Mouse (Mus musculus) MEL (cell line): ENCODE measurements around the gene Arhgap44. TPM values are rescaled to one million over a fixed set of nuclear protein-coding genes. Genes with fewer than 3 reads are reported as not detected.

Source experiments
- DNase-seq: peaks from one replicate; pipeline ENCODE4 v3.0.0; 2011; ENCODE audit warnings: low read depth, low spot score
- H3K27ac ChIP-seq: 2 replicates; pipeline ENCODE4 v1.5.1; 2012; ENCODE audit warnings: low read depth, mild to moderate bottlenecking, control low read depth, low read length, moderate library complexity; ENCODE audit not compliant: control insufficient read depth
- H3K27me3 ChIP-seq, 2 experiments: fragments of 150-350 bp in 1 of 2; sonication (generic) in 1 of 2; 2 replicates each; pipeline ENCODE4 v1.6.1; 2012; ENCODE audit warnings: low read length in 2 of 2, mild to moderate bottlenecking in 2 of 2, improper control_type of control experiment in 1 of 2, moderate library complexity in 1 of 2; ENCODE audit not compliant: insufficient read depth in 2 of 2, control insufficient read depth in 1 of 2
- H3K36me3 ChIP-seq, 2 experiments: 2 replicates each; pipeline ENCODE4 v1.6.1; 2012 to 2014; ENCODE audit warnings: low read length in 2 of 2, improper control_type of control experiment in 1 of 2, inconsistent platforms in 1 of 2, mild to moderate bottlenecking in 1 of 2; ENCODE audit not compliant: insufficient read depth in 2 of 2, control insufficient read depth in 1 of 2
- H3K4me1 ChIP-seq, 2 experiments: fragments of 150-350 bp in 1 of 2; sonication (generic) in 1 of 2; 2 replicates each; pipeline ENCODE4 v1.6.1; 2012; ENCODE audit warnings: low read length in 2 of 2, improper control_type of control experiment in 1 of 2, mild to moderate bottlenecking in 1 of 2; ENCODE audit not compliant: insufficient read depth in 2 of 2, control insufficient read depth in 1 of 2
- H3K4me3 ChIP-seq, 2 experiments: fragments of 150-350 bp in 1 of 2; sonication (generic) in 1 of 2; 2 replicates each; pipeline ENCODE4 v1.5.1; 2012; ENCODE audit warnings: low read depth in 2 of 2, low read length in 2 of 2, mild to moderate bottlenecking in 2 of 2, moderate library complexity in 2 of 2, control low read depth in 1 of 2, improper control_type of control experiment in 1 of 2; ENCODE audit not compliant: control insufficient read depth in 1 of 2, insufficient read depth in 1 of 2
- H3K79me2 ChIP-seq: 2 replicates; pipeline ENCODE4 v1.6.1; 2012; ENCODE audit warnings: mild to moderate bottlenecking, low read length, moderate library complexity; ENCODE audit not compliant: control insufficient read depth, poor library complexity, insufficient read depth
- H3K9ac ChIP-seq: 2 replicates; pipeline ENCODE4 v1.6.1; 2012; ENCODE audit warnings: low read depth, mild to moderate bottlenecking, control low read depth, low read length, moderate library complexity; ENCODE audit not compliant: control insufficient read depth, poor library complexity, severe bottlenecking
- H3K9me3 ChIP-seq: fragments of 150-350 bp; sonication (generic); replicated peaks from 2 replicates; pipeline ENCODE4 v1.6.1; 2012; ENCODE audit warnings: mild to moderate bottlenecking, low read length, improper control_type of control experiment, moderate library complexity; ENCODE audit not compliant: insufficient read depth
- CHD2 ChIP-seq: IDR thresholded peaks from 2 replicates; pipeline ENCODE4 v1.6.1; 2011; ENCODE audit warnings: low read length, improper control_type of control experiment
- CTCF ChIP-seq, 3 experiments: IDR thresholded peaks in 2 of 3; conservative IDR thresholded peaks in 1 of 3; 2 replicates each; pipeline ENCODE4 v1.5.1; 2011 to 2012; ENCODE audit warnings: low read length in 3 of 3, low read depth in 2 of 3, mild to moderate bottlenecking in 2 of 3, improper control_type of control experiment in 1 of 3, inconsistent platforms in 1 of 3, mixed read lengths in 1 of 3, moderate library complexity in 1 of 3; ENCODE audit not compliant: control insufficient read depth in 1 of 3, insufficient read depth in 1 of 3, poor library complexity in 1 of 3, severe bottlenecking in 1 of 3
- E2F4 ChIP-seq: IDR thresholded peaks from 2 replicates; pipeline ENCODE4 v1.6.1; 2011; ENCODE audit warnings: low read depth, low read length, improper control_type of control experiment, borderline replicate concordance
- EP300 ChIP-seq, 2 experiments: IDR thresholded peaks; 2 replicates each; pipeline ENCODE4 v1.6.1; 2011; ENCODE audit warnings: improper control_type of control experiment in 2 of 2, low read length in 2 of 2, low read depth in 1 of 2, mild to moderate bottlenecking in 1 of 2
- ETS1 ChIP-seq: IDR thresholded peaks from 2 replicates; pipeline ENCODE4 v1.6.1; 2012; ENCODE audit warnings: low read depth, mild to moderate bottlenecking, inconsistent platforms, low read length, improper control_type of control experiment, moderate library complexity
- JUND ChIP-seq: IDR thresholded peaks from 2 replicates; pipeline ENCODE4 v1.6.1; 2011; ENCODE audit warnings: low read depth, mild to moderate bottlenecking, improper control_type of control experiment, low read length
- KAT2A ChIP-seq: conservative IDR thresholded peaks from 2 replicates; pipeline ENCODE4 v1.6.1; 2012; ENCODE audit warnings: low read depth, low read length, improper control_type of control experiment, inconsistent platforms
- MAFK ChIP-seq: IDR thresholded peaks from 2 replicates; pipeline ENCODE4 v1.6.1; 2011; ENCODE audit warnings: low read depth, mild to moderate bottlenecking, low read length, improper control_type of control experiment, borderline replicate concordance
- MAX ChIP-seq: IDR thresholded peaks from 2 replicates; pipeline ENCODE4 v1.6.1; 2011; ENCODE audit warnings: low read length, improper control_type of control experiment
- MEF2A ChIP-seq: IDR thresholded peaks from 2 replicates; pipeline ENCODE4 v1.6.1; 2014; ENCODE audit warnings: low read depth, mild to moderate bottlenecking, inconsistent platforms, low read length, improper control_type of control experiment; ENCODE audit not compliant: poor library complexity, insufficient replicate concordance, severe bottlenecking; ENCODE audit errors: extremely low read depth
- MYB ChIP-seq: IDR thresholded peaks from 2 replicates; pipeline ENCODE4 v1.6.1; 2011; ENCODE audit warnings: mild to moderate bottlenecking, low read depth, low read length, improper control_type of control experiment
- MYC ChIP-seq: IDR thresholded peaks from 2 replicates; pipeline ENCODE4 v1.6.1; 2011; ENCODE audit warnings: low read depth, mild to moderate bottlenecking, low read length, improper control_type of control experiment, moderate library complexity
- NELFE ChIP-seq: IDR thresholded peaks from 2 replicates; pipeline ENCODE4 v1.6.1; 2011; ENCODE audit warnings: low read depth, low read length, improper control_type of control experiment
- POLR2A ChIP-seq, 2 experiments: IDR thresholded peaks; 2 replicates each; pipeline ENCODE4 v1.6.1; 2011 to 2012; ENCODE audit warnings: low read length in 2 of 2, mild to moderate bottlenecking in 2 of 2, control low read depth in 1 of 2, improper control_type of control experiment in 1 of 2, low read depth in 1 of 2, moderate library complexity in 1 of 2; ENCODE audit not compliant: control insufficient read depth in 1 of 2, insufficient read depth in 1 of 2, poor library complexity in 1 of 2
- RCOR1 ChIP-seq: IDR thresholded peaks from 2 replicates; pipeline ENCODE4 v1.6.1; 2012; ENCODE audit warnings: low read depth, mild to moderate bottlenecking, inconsistent platforms, low read length, improper control_type of control experiment
- SIN3A ChIP-seq: IDR thresholded peaks from 2 replicates; pipeline ENCODE4 v1.6.1; 2012; ENCODE audit warnings: low read length, improper control_type of control experiment, inconsistent platforms
- TBP ChIP-seq: IDR thresholded peaks from 2 replicates; pipeline ENCODE4 v1.8.0; 2011; ENCODE audit warnings: low read depth, low read length, improper control_type of control experiment
- TCF12 ChIP-seq: IDR thresholded peaks from 2 replicates; pipeline ENCODE4 v1.6.1; 2014; ENCODE audit warnings: low read depth, mild to moderate bottlenecking, inconsistent platforms, low read length, improper control_type of control experiment, moderate library complexity
- UBTF ChIP-seq: IDR thresholded peaks from 2 replicates; pipeline ENCODE4 v1.6.1; 2012; ENCODE audit warnings: low read depth, mild to moderate bottlenecking, inconsistent platforms, low read length, improper control_type of control experiment, moderate library complexity, borderline replicate concordance; ENCODE audit not compliant: insufficient read depth
- USF1 ChIP-seq: IDR thresholded peaks from 2 replicates; pipeline ENCODE4 v1.6.1; 2014; ENCODE audit warnings: low read depth, mild to moderate bottlenecking, inconsistent platforms, low read length, improper control_type of control experiment, moderate library complexity
- ZC3H11A ChIP-seq: IDR thresholded peaks from 2 replicates; pipeline ENCODE4 v1.6.1; 2012; ENCODE audit warnings: low read depth, mild to moderate bottlenecking, inconsistent platforms, low read length, improper control_type of control experiment
- ZMIZ1 ChIP-seq: IDR thresholded peaks from 2 replicates; pipeline ENCODE4 v1.6.1; 2012; ENCODE audit warnings: low read depth, mild to moderate bottlenecking, inconsistent platforms, low read length, improper control_type of control experiment, moderate library complexity
- ZNF384 ChIP-seq: IDR thresholded peaks from 2 replicates; pipeline ENCODE4 v1.6.1; 2012; ENCODE audit warnings: low read depth, mild to moderate bottlenecking, inconsistent platforms, low read length, improper control_type of control experiment
- polyA plus RNA-seq, 2 experiments: library from polyadenylated mRNA; stranded (reverse) in 1 of 2; unstranded in 1 of 2; fragments of >175 nt in 1 of 2; fragments of >200 nt in 1 of 2; gene quantifications; 2 replicates each; pipeline versions ENCODE4 v1.2.1 to v1.2.4; 2012; ENCODE audit warnings: low replicate concordance in 2 of 2, low read depth in 1 of 2; ENCODE audit not compliant: insufficient read length in 2 of 2, insufficient read depth in 1 of 2, missing spikeins in 1 of 2
- total RNA-seq: library from RNA; depleted of rRNA; stranded (reverse); fragments of 300-350 nt; gene quantifications from 2 replicates; pipeline ENCODE4 v1.2.3, GENCODE M21; 2012

The Arhgap44 gene
- total and polyA plus RNA-seq, 3 experiments: 0.08 TPM; not detected in 2

DNA sequence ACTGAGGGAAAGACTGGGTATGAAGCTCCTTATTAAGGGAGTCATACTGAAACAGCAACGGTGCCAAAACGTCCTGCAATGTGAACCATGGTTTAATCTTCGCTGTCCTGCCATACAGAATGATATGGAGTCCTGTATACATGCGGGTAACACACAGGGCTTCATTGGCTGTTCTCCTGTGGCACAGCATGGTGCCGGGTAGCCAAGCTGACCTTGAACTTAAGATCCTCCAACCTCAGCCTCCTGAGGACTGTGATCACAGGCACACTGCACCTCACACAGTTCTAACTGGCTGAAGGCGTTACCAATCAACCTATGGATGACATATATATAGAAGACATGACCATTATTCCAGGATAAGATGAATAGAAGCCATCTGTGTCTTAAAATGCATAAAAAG is 72.4 kb downstream of the Arhgap44 start:
- Histone ChIP-seq H3K27ac (no peak overlapping the region), H3K9me3 (no peaks in the 10 kb centered on the region), H3K9ac (no peak overlapping the region), H3K79me2 (no peaks in the 10 kb centered on the region), H3K4me1 (no peaks in the 10 kb centered on the region), H3K36me3 (no peaks in the 10 kb centered on the region), H3K27me3 (no peaks in the 10 kb centered on the region), H3K4me3 (no peak overlapping the region)
- no peak for DNase-seq
- TF ChIP-seq POLR2A (IDR thresholded peaks at IDR 0.05; ENCODE audit: control insufficient read depth in 1 of 2, insufficient read depth in 1 of 2, low read depth in 1 of 2, low read length in 2 of 2, poor library complexity in 1 of 2) (no peak), MYB (no peak), NELFE (no peak), CTCF (IDR thresholded peaks at IDR 0.05 in 2 of 3, conservative IDR thresholded peaks at IDR 0.05 in 1 of 3; ENCODE audit: control insufficient read depth in 1 of 3, insufficient read depth in 1 of 3, low read depth in 2 of 3, low read length in 3 of 3, poor library complexity in 1 of 3, severe bottlenecking in 1 of 3) (no peak), KAT2A (no peak), USF1 (no peak), RCOR1 (no peak), ZNF384 (no peak), JUND (no peak), ZMIZ1 (no peak), MAX (no peak), EP300 (IDR thresholded peaks at IDR 0.05; ENCODE audit: low read depth in 1 of 2, low read length in 2 of 2) (no peak), MEF2A (no peak), ZC3H11A (no peak), MYC (no peak), E2F4 (no peak), TCF12 (no peak), ETS1 (no peak), MAFK (no peak)

DNA sequence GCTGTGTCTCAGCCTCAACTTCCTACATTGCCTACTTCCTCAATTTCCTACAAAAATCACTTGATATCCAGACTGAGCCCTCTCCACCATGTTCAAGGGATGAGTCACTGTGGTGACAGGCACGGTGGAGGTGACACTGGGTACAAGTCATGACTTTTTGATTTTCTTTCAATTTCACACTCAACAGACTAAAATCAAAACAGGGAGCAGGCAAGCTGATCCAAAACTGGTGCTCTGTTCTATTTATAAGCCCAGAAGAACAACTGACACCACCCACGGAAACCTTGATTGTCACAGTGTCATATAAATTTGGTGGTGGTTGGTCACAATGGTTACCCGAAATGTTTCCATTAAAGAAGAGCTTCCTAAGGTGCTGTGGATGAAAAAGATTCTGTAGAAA is 72.8 kb downstream of the Arhgap44 start:
- DNase-seq: peak; percentile 5
- TF ChIP-seq CHD2 (no peak), TBP (no peak), E2F4 (no peak), UBTF (no peak), SIN3A (no peak), NELFE (no peak), MYB (no peak), CTCF (IDR thresholded peaks at IDR 0.05 in 2 of 3, conservative IDR thresholded peaks at IDR 0.05 in 1 of 3; ENCODE audit: control insufficient read depth in 1 of 3, insufficient read depth in 1 of 3, low read depth in 2 of 3, low read length in 3 of 3, poor library complexity in 1 of 3, severe bottlenecking in 1 of 3) (no peak)
- TF ChIP-seq, all 39 proteins: peak for 0

More for the DNA sequence above, 72.8 kb downstream of the Arhgap44 start:
- Histone ChIP-seq H3K27ac (no peak overlapping the region), H3K4me1 (no peaks in the 10 kb centered on the region), H3K4me3 (no peak overlapping the region), H3K9ac (no peak overlapping the region), H3K9me3 (no peaks in the 10 kb centered on the region), H3K27me3 (no peaks in the 10 kb centered on the region), H3K79me2 (no peaks in the 10 kb centered on the region), H3K36me3 (no peaks in the 10 kb centered on the region)
